Mouse (Mus musculus): Measurements from ENCODE around the gene Srxn1. TPM values are rescaled to one million over a fixed set of nuclear protein-coding genes. Genes with fewer than 3 reads are reported as not detected.
A peak's percentile ranks its signal among the peaks of the same experiment; 100 is the strongest.

Gene Srxn1
- total and polyA plus RNA-seq, 3 experiments, result not detected

GRCm38 (mm10) chr2:152077337-152077736, 28.0 kb upstream of the Srxn1 start:
- no peak for DNase-seq (ENCODE audit: extremely low read depth)
- Histone ChIP-seq H3K27me3 (replicated peaks) (peaks cover 95% of the 10 kb centered on the region), H3K4me3 (replicated peaks in 1 of 3; ENCODE audit: low read depth in 2 of 3, low read length in 2 of 3, poor library complexity in 1 of 3) (no peak overlapping the region), H3K4me1 (ENCODE audit: control insufficient read depth in 1 of 2, insufficient read depth in 2 of 2) (peaks cover 5 to 13% of the 10 kb centered on the region in 2 experiments; a peak in 3 of 4 replicates), H3K36me3 (replicated peaks in 1 of 2; ENCODE audit: control insufficient read depth in 1 of 2, insufficient read depth in 1 of 2, low read length in 1 of 2) (no peaks in the 10 kb centered on the region), H3K79me2 (replicated peaks; ENCODE audit: control insufficient read depth, extremely low read depth, insufficient read depth, poor library complexity, severe bottlenecking) (no peaks in the 10 kb centered on the region), H3K27ac (ENCODE audit: insufficient read depth, low read depth) (no peak overlapping the region), H3K9ac (ENCODE audit: insufficient read depth, low read depth) (no peak overlapping the region), H3K4me2 (ENCODE audit: insufficient read depth, low read depth, poor library complexity, severe bottlenecking) (no peak overlapping the region), H3K9me3 (replicated peaks; ENCODE audit: low read length) (no peaks in the 10 kb centered on the region)
- in situ Hi-C loops (cut with MboI; ENCODE audit: low pct_ligation_motif_present, low pct_unique_long_range_greater_than_20kb, low sequenced_read_pairs), result no loop called here
- dilution Hi-C loops (cut with MboI; ENCODE audit: extremely low pct_ligation_motif_present, extremely low pct_unique_long_range_greater_than_20kb, low sequenced_read_pairs), result no loop called here
- no peak for TF ChIP-seq NELFE (IDR thresholded peaks at IDR 0.05; ENCODE audit: low read depth, low read length)
- no peak for TF ChIP-seq RAD21 (IDR thresholded peaks at IDR 0.05; ENCODE audit: low read depth, low read length)
- TF ChIP-seq MAZ (IDR thresholded peaks at IDR 0.05; ENCODE audit: low read depth, low read length), result no peak
- no peak for TF ChIP-seq TBP (conservative IDR thresholded peaks at IDR 0.05; ENCODE audit: low read depth, low read length)

GRCm38 (mm10) chr2:152080685-152081541, 24.4 kb upstream of the Srxn1 start, which contains the start of gene Scrt2:
Scrt2 (plus strand) TSS chr2:152081529.
- in situ Hi-C loops (cut with MboI; ENCODE audit: low pct_ligation_motif_present, low pct_unique_long_range_greater_than_20kb, low sequenced_read_pairs) (no loop called here), dilution Hi-C loops (cut with MboI; ENCODE audit: extremely low pct_ligation_motif_present, extremely low pct_unique_long_range_greater_than_20kb, low sequenced_read_pairs) (no loop called here)
- Histone ChIP-seq H3K79me2 (replicated peaks; ENCODE audit: control insufficient read depth, extremely low read depth, insufficient read depth, poor library complexity, severe bottlenecking) (no peaks in the 10 kb centered on the region), H3K4me3 (replicated peaks in 1 of 3; ENCODE audit: low read depth in 2 of 3, low read length in 2 of 3, poor library complexity in 1 of 3) (no peak within 1 kb of the TSS), H3K4me1 (ENCODE audit: control insufficient read depth in 1 of 2, insufficient read depth in 2 of 2) (peaks cover 5 to 13% of the 10 kb centered on the region in 2 experiments; a peak in 3 of 4 replicates), H3K9ac (ENCODE audit: insufficient read depth, low read depth) (no peak within 1 kb of the TSS), H3K27ac (ENCODE audit: insufficient read depth, low read depth) (no peak within 1 kb of the TSS), H3K36me3 (replicated peaks in 1 of 2; ENCODE audit: control insufficient read depth in 1 of 2, insufficient read depth in 1 of 2, low read length in 1 of 2) (no peaks in the 10 kb centered on the region), H3K9me3 (replicated peaks; ENCODE audit: low read length) (no peaks in the 10 kb centered on the region), H3K27me3 (replicated peaks) (peaks cover 96% of the 10 kb centered on the region), H3K4me2 (ENCODE audit: insufficient read depth, low read depth, poor library complexity, severe bottlenecking) (peak within 1 kb of the TSS; percentile 94)
- TF ChIP-seq ZC3H11A (IDR thresholded peaks at IDR 0.05; ENCODE audit: low read depth, low read length) (no peak), MYC (IDR thresholded peaks at IDR 0.05; ENCODE audit: low read depth, low read length) (peak; percentile 62; the same call in 1 of the 2 replicates), MAX (IDR thresholded peaks at IDR 0.05; ENCODE audit: low read length) (peak; percentile 64), UBTF (IDR thresholded peaks at IDR 0.05; ENCODE audit: low read depth, low read length) (no peak), ZNF384 (IDR thresholded peaks at IDR 0.05; ENCODE audit: low read depth, low read length) (no peak), ETS1 (conservative IDR thresholded peaks at IDR 0.05; ENCODE audit: low read depth, low read length) (peak; percentile 60), IRF4 (IDR thresholded peaks at IDR 0.05; ENCODE audit: low read depth, low read length) (peak; percentile 88), PAX5 (IDR thresholded peaks at IDR 0.05; ENCODE audit: low read length) (no peak), MAFK (IDR thresholded peaks at IDR 0.05; ENCODE audit: insufficient replicate concordance, low read length) (0 out of 2 replicates have a peak, but pooled peaks have one; percentile 42), RCOR1 (conservative IDR thresholded peaks at IDR 0.05; ENCODE audit: low read depth, low read length) (no peak), EP300 (IDR thresholded peaks at IDR 0.05; ENCODE audit: low read length) (peak; percentile 61), TCF12 (IDR thresholded peaks at IDR 0.05; ENCODE audit: low read depth, low read length) (peak; percentile 60; the same call in 1 of the 2 replicates), JUND (conservative IDR thresholded peaks at IDR 0.05; ENCODE audit: low read depth, low read length) (no peak), POLR2AphosphoS2 (IDR thresholded peaks at IDR 0.05; ENCODE audit: low read depth, low read length) (no peak), CHD2 (IDR thresholded peaks at IDR 0.05; ENCODE audit: low read length) (peak; percentile 53; the same call in 1 of the 2 replicates), MXI1 (IDR thresholded peaks at IDR 0.05; ENCODE audit: low read depth, low read length) (peak; percentile 49; the same call in 1 of the 2 replicates), KAT2A (IDR thresholded peaks at IDR 0.05; ENCODE audit: insufficient replicate concordance, low read length) (no peak), ELF1 (IDR thresholded peaks at IDR 0.05; ENCODE audit: low read depth, low read length) (0 out of 2 replicates have a peak, but pooled peaks have one; percentile 19), JUN (IDR thresholded peaks at IDR 0.05; ENCODE audit: insufficient read depth, low read depth, low read length) (no peak), NELFE (IDR thresholded peaks at IDR 0.05; ENCODE audit: low read depth, low read length) (no peak), MEF2A (IDR thresholded peaks at IDR 0.05; ENCODE audit: borderline replicate concordance, low read depth, low read length) (no peak), BHLHE40 (IDR thresholded peaks at IDR 0.05; ENCODE audit: low read depth, low read length) (peak; percentile 74), ZKSCAN1 (IDR thresholded peaks at IDR 0.05; ENCODE audit: borderline replicate concordance, low read depth, low read length) (no peak), POLR2A (IDR thresholded peaks at IDR 0.05; ENCODE audit: low read depth, low read length) (no peak), MAZ (IDR thresholded peaks at IDR 0.05; ENCODE audit: low read depth, low read length) (no peak)
- DNase-seq (ENCODE audit: extremely low read depth), result peak; percentile 62
